10 mouse cellular contexts compared by ENCODE assay signal in genomic region chr3:68646387-68647130, GRCm38 (mm10). TPM values are rescaled to one million over a fixed set of nuclear protein-coding genes. Genes with fewer than 3 reads are reported as not detected.
A peak's percentile ranks its signal among the peaks of the same experiment; 100 is the strongest.
DNase-seq lines count a peak whose midpoint lies in the region; ATAC-seq and TF ChIP-seq lines count a peak whose summit lies in the region.
"Had no signal": no experiment of that assay in that cellular context is flagged by ENCODE, and none has a peak within 500 bp of the region (broad histone marks: within the 10 kb centered on the region; RNA-seq: fewer than 3 reads in every experiment).

No protein-coding gene starts in this region.

- H3K4me2 ChIP-seq in midbrain, postnatal 0 days (ENCODE audit: low read depth, low read length, poor library complexity, severe bottlenecking), result no peak overlapping the region
- H3K4me2 ChIP-seq in hindbrain, embryonic 14.5 days (replicated peaks), result no peak overlapping the region
- H3K4me2 ChIP-seq: hindbrain, embryonic 15.5 days; midbrain, embryonic 11.5 days had no signal

- WGBS in midbrain, postnatal 0 days, result 84% methylated on average over 6 of the region's 6 CpGs
- WGBS in midbrain, embryonic 10.5 days, result 88% methylated on average over 6 of the region's 6 CpGs
- 87% methylated on average over 6 of the region's 6 CpGs for WGBS in hindbrain, embryonic 14.5 days

- ATAC-seq in midbrain, postnatal 0 days (ENCODE audit: low FRiP score), result no peak
- ATAC-seq in hindbrain, embryonic 14.5 days (ENCODE audit: low FRiP score), result no peak

- no peaks in the 10 kb centered on the region for H3K27me3 ChIP-seq in midbrain, postnatal 0 days (ENCODE audit: insufficient read depth, low read length)
- H3K27me3 ChIP-seq in midbrain, embryonic 10.5 days (ENCODE audit: low read depth, poor library complexity, severe bottlenecking), result no peaks in the 10 kb centered on the region
- H3K27me3 ChIP-seq in hindbrain, embryonic 14.5 days (ENCODE audit: control insufficient read depth, insufficient read depth, low read length), result no peaks in the 10 kb centered on the region
- H3K27me3 ChIP-seq: hindbrain, embryonic 15.5 days had no signal

- H3K9me3 ChIP-seq in midbrain, postnatal 0 days (ENCODE audit: low read length), result no peaks in the 10 kb centered on the region
- no peaks in the 10 kb centered on the region for H3K9me3 ChIP-seq in midbrain, embryonic 10.5 days (replicated peaks)
- H3K9me3 ChIP-seq in hindbrain, embryonic 14.5 days (ENCODE audit: control insufficient read depth, low read length), result no peaks in the 10 kb centered on the region
- H3K9me3 ChIP-seq: hindbrain, embryonic 15.5 days had no signal

- H3K4me3 ChIP-seq in midbrain, postnatal 0 days (ENCODE audit: low read depth, low read length), result no peak overlapping the region
- H3K4me3 ChIP-seq in midbrain, embryonic 10.5 days, result no peak overlapping the region
- H3K4me3 ChIP-seq in hindbrain, embryonic 14.5 days (replicated peaks; ENCODE audit: low read length), result no peak overlapping the region
- H3K4me3 ChIP-seq: hindbrain, embryonic 15.5 days had no signal

- no peaks in the 10 kb centered on the region for H3K4me1 ChIP-seq in midbrain, postnatal 0 days (ENCODE audit: insufficient read depth, low read length)
- H3K4me1 ChIP-seq in midbrain, embryonic 10.5 days, result no peaks in the 10 kb centered on the region
- H3K4me1 ChIP-seq in hindbrain, embryonic 14.5 days (replicated peaks; ENCODE audit: control insufficient read depth, insufficient read depth, low read length), result no peaks in the 10 kb centered on the region
- H3K4me1 ChIP-seq: hindbrain, embryonic 15.5 days had no signal

- H3K27ac ChIP-seq in midbrain, postnatal 0 days (ENCODE audit: low read depth, low read length), result no peak overlapping the region
- no peak overlapping the region for H3K27ac ChIP-seq in midbrain, embryonic 10.5 days (replicated peaks)
- H3K27ac ChIP-seq in hindbrain, embryonic 14.5 days, result no peak overlapping the region
- H3K27ac ChIP-seq: hindbrain, embryonic 15.5 days had no signal

- no peak overlapping the region for H3K9ac ChIP-seq in midbrain, postnatal 0 days (replicated peaks; ENCODE audit: low read length, poor library complexity, severe bottlenecking)
- no peak overlapping the region for H3K9ac ChIP-seq in hindbrain, embryonic 14.5 days
- H3K9ac ChIP-seq: hindbrain, embryonic 15.5 days had no signal

- no peaks in the 10 kb centered on the region for H3K36me3 ChIP-seq in midbrain, postnatal 0 days (ENCODE audit: insufficient read depth, low read length)
- H3K36me3 ChIP-seq in midbrain, embryonic 10.5 days, result no peaks in the 10 kb centered on the region
- H3K36me3 ChIP-seq in hindbrain, embryonic 14.5 days (replicated peaks; ENCODE audit: control insufficient read depth, insufficient read depth), result no peaks in the 10 kb centered on the region
- H3K36me3 ChIP-seq: hindbrain, embryonic 15.5 days had no signal

- peak; percentile 39 for DNase-seq in adrenal gland, postnatal 14 days
- DNase-seq in adrenal gland, adult 2 months, result no peak
- no peak for DNase-seq in midbrain, postnatal 0 days (ENCODE audit: low spot score)
- DNase-seq in midbrain, embryonic 10.5 days (ENCODE audit: low spot score), result no peak
- peak; percentile 43 to 62 for DNase-seq in kidney, postnatal 4 days
- DNase-seq in thymus, postnatal 10 days (ENCODE audit: low spot score in 2 of 2), result peak; percentile 39 to 66
- no peak for DNase-seq in hindbrain, embryonic 14.5 days (ENCODE audit: low spot score)
- DNase-seq in cerebellum, adult 18-20 months, result no peak

- TF ChIP-seq CTCF in midbrain, postnatal 0 days (IDR thresholded peaks at IDR 0.05), result peak; percentile 54

RNA-seq across cellular contexts. Expression of gene Il12a, which starts 43.9 kb away (rescaled TPM):
- 0.59 and 1.6 TPM in 2 replicates for total RNA-seq in adrenal gland, postnatal 14 days (2021)
- total RNA-seq in adrenal gland, adult 2 months (2021), result under 1 TPM; 0.52 to 0.97 TPM
- 0.19 TPM in 1 of 2 replicates, not detected in the other for polyA plus RNA-seq in adrenal gland, adult 2 months (2012; rRNA removed)
- total RNA-seq in midbrain, postnatal 0 days (2014; rRNA removed), result 1.5 TPM in 1 of 2 replicates, not detected in the other
- polyA plus RNA-seq in midbrain, postnatal 0 days (2015; fragmentation: Nextera tagmentation; extraction: Ambion mirVana), result not detected in 2 replicates
- not detected in 2 replicates for polyA plus RNA-seq in midbrain, embryonic 10.5 days (2016; fragmentation: Nextera tagmentation; extraction: Ambion mirVana)
- not detected in 2 replicates for polyA plus RNA-seq in hindbrain, embryonic 14.5 days (2014; fragmentation: Nextera tagmentation; extraction: Ambion mirVana)

Comparison
In these comparisons a context has a peak if more than half of its experiments do, and no peak if none do; other contexts are left out.
1. DNase-seq: peak in adrenal gland, postnatal 14 days (single experiment), kidney, postnatal 4 days (2 of 2) and thymus, postnatal 10 days (2 of 2); none in adrenal gland, adult 2 months (single experiment), midbrain, postnatal 0 days (single experiment), midbrain, embryonic 10.5 days (single experiment), hindbrain, embryonic 14.5 days (single experiment) and cerebellum, adult 18-20 months (0 of 2).